Mouse (Mus musculus) kidney, adult 2 months (tissue): ENCODE data around the gene Igbp1. TPM values are rescaled to one million over a fixed set of nuclear protein-coding genes. Genes with fewer than 3 reads are reported as not detected.

Experiments
- DNase-seq: peaks from one replicate; pipeline ENCODE4 v3.0.0; 2021
- H3K27ac ChIP-seq: fragments of 200-500 bp; 2 replicates; pipeline ENCODE4 v1.5.1; 2012; ENCODE audit warnings: low read depth, low read length, control low read depth, inconsistent platforms; ENCODE audit not compliant: insufficient read depth
- H3K27me3 ChIP-seq: fragments of 200-500 bp; replicated peaks from 2 replicates; pipeline ENCODE4 v1.6.1; 2012; ENCODE audit warnings: mild to moderate bottlenecking, moderate library complexity, low read length, inconsistent platforms; ENCODE audit not compliant: control insufficient read depth, insufficient read depth
- H3K36me3 ChIP-seq: fragments of 200-500 bp; 2 replicates; pipeline ENCODE4 v1.6.1; 2012; ENCODE audit warnings: mild to moderate bottlenecking, moderate library complexity, low read length, inconsistent platforms; ENCODE audit not compliant: control insufficient read depth, insufficient read depth
- H3K4me1 ChIP-seq: fragments of 200-500 bp; 2 replicates; pipeline ENCODE4 v1.6.1; 2011; ENCODE audit warnings: low read length; ENCODE audit not compliant: control insufficient read depth, insufficient read depth
- H3K4me3 ChIP-seq: fragments of 200-500 bp; 2 replicates; pipeline ENCODE4 v1.5.1; 2011; ENCODE audit warnings: mild to moderate bottlenecking, low read depth, low read length, control low read depth; ENCODE audit not compliant: insufficient read depth
- CTCF ChIP-seq: fragments of 200-500 bp; conservative IDR thresholded peaks from 2 replicates; pipeline ENCODE4 v1.5.1; 2011; ENCODE audit warnings: low read depth, mild to moderate bottlenecking, control low read depth, low read length, moderate library complexity, mixed read lengths; ENCODE audit not compliant: insufficient read depth, insufficient read length
- POLR2A ChIP-seq: fragments of 200-500 bp; IDR thresholded peaks from one replicate; pipeline ENCODE4 v1.6.1; 2011; ENCODE audit warnings: low read depth, low read length, control low read depth
- WGBS: fragments of 180-500 bp; shearing (Covaris S2); methylation state at CpG from one replicate; pipeline ENCODE4 v1.1.7; 2018; 5-methylcytosine and 5-hydroxymethylcytosine counted together
- polyA plus RNA-seq: library from polyadenylated mRNA; depleted of rRNA; stranded (reverse); fragments of >200 nt; gene quantifications from 2 replicates; pipeline ENCODE4 v1.2.3, GENCODE M21; 2012; rRNA removed

The Igbp1 gene
- polyA plus RNA-seq, 1 experiment, result 47.9 TPM

GRCm38 (mm10) chrX:100556026-100556425 lies 61.9 kb downstream of the Igbp1 start:
- H3K4me3 ChIP-seq, result no peak overlapping the region
- no peak for DNase-seq
- TF ChIP-seq POLR2A, result no peak
- no peak for TF ChIP-seq CTCF
- H3K27ac ChIP-seq, result no peak overlapping the region
- 82% methylated on average over 3 of the region's 3 CpGs for WGBS
- no peaks in the 10 kb centered on the region for H3K4me1 ChIP-seq
- H3K27me3 ChIP-seq, result no peaks in the 10 kb centered on the region
- H3K36me3 ChIP-seq, result no peaks in the 10 kb centered on the region

- Histone ChIP-seq H3K4me3 (no peak overlapping the region), H3K27ac (no peak overlapping the region), H3K36me3 (no peaks in the 10 kb centered on the region), H3K27me3 (no peaks in the 10 kb centered on the region), H3K4me1 (no peaks in the 10 kb centered on the region)
- no peak for DNase-seq
- WGBS, result 79% methylated on average over 3 of the region's 3 CpGs
- TF ChIP-seq POLR2A, result no peak
- no peak for TF ChIP-seq CTCF
Measured at GRCm38 (mm10) chrX:100565696-100566095, 71.6 kb downstream of the Igbp1 start.

Other genes with a start within 250 kb of the Igbp1 start
- gene Otud6a, start 65.3 kb upstream of the Igbp1 start, polyA plus RNA-seq, result not detected in 2 replicates
- gene Awat2, start 51.6 kb upstream of the Igbp1 start, polyA plus RNA-seq, result 0.54 and 0.70 TPM in 2 replicates
- gene Dgat2l6, start 30.5 kb downstream of the Igbp1 start, polyA plus RNA-seq, result not detected in 2 replicates
- not detected in 2 replicates for gene Awat1, start 78.0 kb downstream of the Igbp1 start, polyA plus RNA-seq
- gene P2ry4, start 100.6 kb downstream of the Igbp1 start, polyA plus RNA-seq, result not detected in 2 replicates
- gene Arr3, start 111.2 kb downstream of the Igbp1 start, polyA plus RNA-seq, result not detected in 2 replicates
- gene Kif4, start 131.4 kb downstream of the Igbp1 start, polyA plus RNA-seq, result 0.10 and 0.11 TPM in 2 replicates
- gene Pdzd11, start 132.3 kb downstream of the Igbp1 start, polyA plus RNA-seq, result 31.2 and 36.6 TPM in 2 replicates
- gene Gdpd2, start 235.6 kb downstream of the Igbp1 start, polyA plus RNA-seq, result 1.1 and 1.3 TPM in 2 replicates